Mouse (Mus musculus) retina, embryonic 14.5 days (tissue): ENCODE measurements around the gene Ush2a.

Source experiments
- DNase-seq: peaks from one replicate; pipeline ENCODE4 v3.0.0-alpha.2; 2015; ENCODE audit warnings: low spot score

Ush2a gene

DNA sequence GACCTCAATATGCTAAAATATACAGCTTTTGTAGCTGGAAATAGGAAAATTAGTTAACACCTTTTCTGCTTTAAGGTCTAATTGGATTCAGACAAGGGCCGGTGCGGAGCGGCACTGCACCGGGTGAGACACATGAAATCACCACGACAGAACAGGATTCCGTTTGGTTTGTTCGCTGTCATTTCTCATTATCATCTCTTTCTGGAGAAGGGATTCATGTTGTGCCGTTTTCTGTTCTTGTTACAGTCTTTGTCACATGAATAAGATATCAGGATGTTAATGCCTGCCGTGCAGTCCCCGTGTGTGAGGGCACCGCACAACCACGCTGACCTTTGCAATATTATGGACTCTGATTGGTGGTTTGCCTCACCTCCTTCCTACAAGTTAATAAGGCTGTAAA is 411.0 kb downstream of the Ush2a start:
- DNase-seq: peak; percentile 79

DNA sequence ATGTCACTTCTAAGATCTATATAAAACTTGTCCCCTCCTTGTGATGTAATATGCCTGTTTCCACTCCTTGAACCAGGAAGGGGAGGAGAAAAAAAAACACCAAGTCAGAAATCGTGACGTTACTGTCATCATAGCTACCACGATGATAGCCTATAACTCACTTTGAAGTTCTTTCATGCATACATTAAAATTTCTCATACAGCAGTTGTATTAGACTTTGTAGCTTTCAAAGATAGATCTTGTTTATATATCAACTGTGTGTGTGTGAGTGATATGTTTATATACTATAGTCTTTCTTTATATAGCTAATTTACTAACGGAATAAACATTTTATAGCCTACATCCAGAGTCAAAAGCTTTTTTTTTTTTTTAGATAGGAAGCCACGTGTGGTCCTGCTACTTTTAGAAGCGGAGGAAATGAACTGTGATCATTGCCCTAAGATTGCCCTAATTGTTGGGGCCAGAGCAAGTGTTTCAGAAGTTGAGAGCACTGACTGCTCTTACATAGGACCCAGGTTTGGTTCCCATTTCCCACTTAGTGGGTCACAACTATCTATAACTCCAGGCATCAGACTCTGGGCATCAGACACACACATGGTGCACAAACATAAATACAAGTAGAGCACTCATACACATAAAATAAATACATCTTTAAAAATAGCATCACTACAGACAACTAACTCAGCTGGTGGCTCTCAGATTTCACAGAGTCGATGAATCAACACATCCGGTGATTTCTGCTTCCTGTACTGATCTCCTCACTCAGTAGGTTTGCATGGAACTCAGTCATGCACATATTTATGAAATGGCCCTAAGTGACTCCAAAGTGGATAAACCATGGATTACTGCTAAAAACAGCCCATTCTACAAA is 413.1 kb downstream of the Ush2a start:
- DNase-seq: no peak

DNA sequence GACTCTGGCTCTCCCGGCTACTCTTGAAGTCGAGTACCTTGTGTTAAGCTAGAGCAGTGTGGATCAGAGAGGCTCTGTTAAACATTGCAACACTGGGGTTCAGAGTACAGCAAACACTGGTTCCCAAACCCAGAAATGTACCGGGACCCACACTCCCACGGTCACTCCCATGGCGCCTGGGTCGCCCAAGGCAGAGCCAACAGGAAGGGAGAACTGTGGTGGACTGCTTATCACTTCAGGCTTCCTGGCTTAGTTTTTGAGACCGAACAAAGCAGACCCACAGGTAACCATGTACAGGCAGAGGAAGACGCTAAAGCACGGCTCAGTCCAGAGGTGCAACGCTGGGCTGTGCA is 413.7 kb downstream of the Ush2a start:
- DNase-seq: no peak

DNA sequence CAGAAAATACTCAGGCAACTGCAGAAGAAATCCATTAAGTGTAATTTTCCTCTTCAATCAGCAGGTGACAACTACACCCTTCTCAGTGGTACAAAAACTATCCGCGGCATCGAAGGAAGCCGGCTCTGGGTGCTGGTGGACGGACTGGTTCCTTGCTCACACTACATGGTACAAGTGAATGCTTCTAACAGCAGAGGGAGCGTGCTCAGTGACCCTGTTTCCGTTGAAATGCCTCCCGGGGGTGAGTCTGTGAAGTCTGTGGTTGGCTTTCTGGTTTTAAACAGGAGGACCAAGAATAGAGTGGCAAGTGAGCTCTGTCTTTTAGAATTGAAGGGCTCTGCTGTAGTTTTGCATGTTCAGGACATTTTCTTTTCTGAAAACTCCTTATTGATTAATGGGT is 416.4 kb downstream of the Ush2a start:
- DNase-seq: peak; percentile 44

DNA sequence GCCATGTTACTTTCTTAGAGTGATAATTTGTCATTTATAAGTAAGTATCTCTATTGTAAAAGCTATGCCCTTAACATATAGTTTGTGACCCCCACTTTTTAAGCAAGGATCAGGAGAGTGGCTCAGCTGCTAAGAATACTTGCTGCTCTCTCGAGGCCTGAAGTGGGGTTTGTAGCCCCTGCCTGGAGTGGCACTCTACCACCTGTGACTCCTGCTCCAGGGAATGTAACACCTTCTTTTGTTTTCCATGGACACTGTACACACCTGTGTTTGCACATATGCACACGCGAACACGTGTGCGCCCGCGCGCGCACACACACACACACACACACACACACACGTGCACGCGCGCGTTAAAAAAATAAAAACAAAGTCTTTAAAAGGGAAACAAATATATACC is 424.5 kb downstream of the Ush2a start:
- DNase-seq: no peak

DNA sequence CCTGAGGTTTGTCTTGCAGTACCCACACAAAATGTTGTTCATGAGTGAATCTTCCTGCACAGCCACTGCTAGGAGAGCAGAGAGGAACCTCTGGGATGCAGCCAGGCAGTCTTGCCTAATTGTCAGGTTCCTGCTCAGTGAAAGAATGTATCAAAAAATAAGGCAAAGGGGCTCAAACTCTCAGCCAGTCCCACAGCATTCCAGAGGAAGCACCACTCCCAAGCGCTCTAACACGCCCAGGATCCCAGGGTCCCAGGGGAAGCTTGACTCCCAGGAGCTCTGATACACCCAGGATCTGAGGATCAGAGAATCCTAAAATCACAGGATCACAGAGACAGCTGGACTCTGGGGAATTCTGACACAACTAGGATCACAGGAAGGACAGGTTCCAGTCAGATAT is 434.5 kb downstream of the Ush2a start:
- DNase-seq: no peak

DNA sequence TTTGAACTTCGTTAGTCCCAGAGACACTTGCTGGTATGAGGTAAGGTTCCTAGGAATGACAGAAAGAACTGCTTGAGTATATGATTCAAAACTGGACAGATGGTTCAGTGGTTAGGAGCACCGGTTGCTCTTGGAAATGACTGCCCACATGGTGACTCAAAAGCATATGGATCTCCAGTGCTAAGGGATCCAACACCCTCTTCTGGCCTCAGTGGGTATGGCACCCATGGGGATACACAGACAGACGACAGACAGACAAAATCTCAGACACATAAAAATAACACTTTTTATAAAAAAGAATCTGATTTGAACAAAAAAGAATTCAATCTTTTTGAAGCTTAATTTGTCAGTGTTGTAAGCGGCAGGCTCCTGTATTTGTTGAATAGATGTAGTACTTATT is 446.4 kb downstream of the Ush2a start:
- no peak for DNase-seq

DNA sequence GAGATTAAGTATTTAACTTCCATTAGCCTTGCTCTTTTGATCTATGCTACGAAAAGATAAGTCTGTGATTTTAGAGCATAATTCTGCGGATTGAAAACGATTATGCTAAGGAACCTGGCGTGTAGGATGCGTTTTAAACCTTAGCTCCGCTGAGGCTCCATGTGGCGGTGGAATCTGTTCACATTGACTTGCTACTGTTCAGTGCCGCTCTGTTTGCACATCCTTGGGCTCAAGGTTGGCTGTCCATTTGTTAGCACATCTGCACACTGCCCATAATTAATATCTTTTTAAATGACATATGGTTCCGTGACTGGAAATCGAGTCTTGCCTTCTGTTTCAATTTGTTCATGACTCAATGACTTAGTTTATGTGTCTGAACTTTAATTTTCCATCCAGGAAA is 446.9 kb downstream of the Ush2a start:
- no peak for DNase-seq

DNA sequence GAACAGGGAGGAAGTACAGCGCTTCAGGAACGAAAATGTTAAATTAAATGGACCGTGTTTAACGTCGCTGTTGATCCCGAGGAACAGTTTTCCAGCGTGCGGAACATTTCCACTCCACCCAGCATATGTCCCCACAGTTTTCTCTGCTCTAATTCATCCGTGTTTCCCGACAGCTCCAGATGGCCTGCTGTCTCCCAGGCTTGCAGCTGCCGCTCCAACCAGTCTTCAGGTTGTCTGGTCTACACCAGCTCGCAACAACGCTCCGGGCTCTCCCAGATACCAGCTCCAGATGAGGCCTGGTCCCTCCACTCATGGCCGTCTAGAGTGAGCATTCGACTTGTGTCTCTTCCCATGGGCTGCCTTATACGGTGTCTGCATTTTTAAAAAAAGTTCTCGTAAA is 452.3 kb downstream of the Ush2a start:
- DNase-seq: peak; percentile 56

DNA sequence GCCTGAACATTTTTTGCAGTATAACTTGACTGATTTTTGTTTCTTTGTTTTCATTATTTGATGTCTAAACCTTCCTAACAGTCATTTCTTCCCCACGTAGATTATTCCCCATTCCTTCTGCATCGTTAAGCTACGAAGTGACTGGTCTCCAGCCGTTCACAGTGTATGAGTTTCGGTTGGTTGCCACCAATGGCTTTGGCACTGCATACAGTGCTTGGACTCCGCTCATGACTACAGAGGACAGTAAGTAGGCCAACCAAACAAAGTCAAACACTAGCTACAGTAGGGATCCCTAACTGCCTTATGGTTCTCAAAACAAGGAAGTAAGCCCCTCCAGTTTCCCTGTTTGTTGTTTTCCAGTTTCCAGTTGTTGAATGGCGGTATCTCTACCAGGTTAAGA is 453.1 kb downstream of the Ush2a start:
- DNase-seq: peak; percentile 22

DNA sequence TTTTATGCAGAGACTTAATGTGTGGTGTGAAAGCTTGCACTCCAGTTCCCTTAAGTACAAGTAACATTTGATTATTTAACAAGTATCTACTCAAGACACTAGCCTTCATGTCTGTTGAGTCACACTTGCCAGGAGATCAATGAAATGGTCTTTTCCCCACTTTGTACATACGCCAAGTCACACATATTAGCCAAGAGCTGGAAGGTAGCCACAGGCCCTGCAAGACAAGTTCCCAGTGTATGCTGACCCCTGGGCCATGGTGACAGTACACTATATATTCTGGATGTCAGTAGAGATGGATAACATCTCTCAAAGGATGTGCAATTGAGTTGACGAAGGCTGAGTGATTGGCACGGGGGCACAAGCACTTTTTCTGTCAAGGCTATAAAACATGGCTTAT is 455.1 kb downstream of the Ush2a start:
- DNase-seq: no peak

DNA sequence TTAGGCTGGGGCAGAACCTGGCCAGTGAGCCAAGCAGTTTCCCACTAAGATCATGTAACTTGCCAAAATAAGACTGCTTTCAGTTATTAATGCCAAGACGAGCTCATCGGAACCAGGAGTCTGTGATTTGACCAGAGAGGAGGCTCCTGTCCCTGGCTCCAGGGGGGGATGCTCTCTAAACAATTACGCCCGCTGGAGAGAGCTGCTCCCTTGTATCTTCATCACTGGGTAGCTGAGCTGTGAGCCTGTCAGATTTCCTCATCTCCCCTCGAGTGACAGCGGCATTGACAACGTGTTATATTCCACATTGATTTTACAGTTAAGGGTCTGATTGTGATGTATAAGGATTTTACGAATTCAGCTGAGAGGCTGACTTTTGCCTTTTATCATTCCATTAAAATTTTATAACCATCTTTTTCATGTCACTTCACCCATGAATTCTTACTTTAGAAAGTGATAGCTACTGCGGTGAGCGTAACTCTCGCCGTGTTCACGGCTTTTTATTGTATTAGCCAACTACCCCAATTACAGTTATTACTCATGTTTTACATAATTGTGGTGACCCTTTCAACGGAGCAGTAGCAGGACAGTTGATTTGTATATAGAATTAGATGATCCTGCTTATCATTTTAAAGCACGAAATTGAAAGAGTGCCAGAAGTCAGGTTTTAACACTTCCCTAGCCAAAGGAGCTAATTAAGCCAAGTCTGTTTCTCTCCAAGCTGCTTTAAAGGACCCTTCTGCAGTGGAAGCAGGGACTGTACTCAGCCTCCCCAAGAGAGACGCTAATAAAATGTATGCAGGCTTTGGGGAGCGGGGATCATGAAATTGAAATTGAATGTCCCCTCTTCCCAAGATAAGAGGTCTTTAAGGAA is 463.5 kb downstream of the Ush2a start:
- DNase-seq: peak; percentile 67

DNA sequence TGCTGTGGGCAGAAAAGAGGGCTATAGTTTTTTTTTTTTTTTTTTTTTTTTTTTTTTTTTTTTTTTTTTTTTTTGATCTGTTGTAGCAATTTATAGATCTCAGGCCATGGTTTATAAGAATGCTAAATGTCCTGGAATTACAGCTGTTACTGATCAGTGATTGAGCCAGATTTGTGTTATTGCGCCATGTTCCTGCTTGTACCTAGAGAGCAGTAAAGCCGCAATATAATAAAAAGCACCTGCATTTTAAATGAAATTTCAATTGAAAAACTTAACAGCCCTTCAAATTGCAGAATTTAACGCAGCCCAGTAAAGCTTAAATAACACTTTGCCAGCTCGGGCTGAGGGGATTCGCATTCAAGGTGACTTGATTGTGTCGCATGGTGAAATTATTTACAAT is 465.1 kb downstream of the Ush2a start:
- DNase-seq: no peak

DNA sequence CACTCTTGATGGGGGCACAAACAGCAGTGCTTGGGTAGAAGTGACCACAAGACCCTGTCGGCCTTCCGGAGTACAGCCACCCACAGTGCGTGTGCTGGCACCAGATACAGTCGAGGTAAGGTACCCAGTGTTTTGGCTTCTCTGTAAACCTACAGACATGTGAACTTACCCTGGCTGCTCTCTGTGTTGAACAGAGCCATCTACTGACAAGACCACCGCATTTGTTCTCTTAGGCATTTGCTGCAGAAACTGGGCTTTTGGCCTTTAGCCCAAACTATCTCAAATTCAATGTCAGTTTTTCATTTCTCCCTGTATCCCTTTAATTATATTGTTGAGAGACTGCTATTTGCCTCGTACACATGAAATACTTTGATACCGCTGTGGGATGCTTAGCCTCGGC is 466.8 kb downstream of the Ush2a start:
- no peak for DNase-seq

DNA sequence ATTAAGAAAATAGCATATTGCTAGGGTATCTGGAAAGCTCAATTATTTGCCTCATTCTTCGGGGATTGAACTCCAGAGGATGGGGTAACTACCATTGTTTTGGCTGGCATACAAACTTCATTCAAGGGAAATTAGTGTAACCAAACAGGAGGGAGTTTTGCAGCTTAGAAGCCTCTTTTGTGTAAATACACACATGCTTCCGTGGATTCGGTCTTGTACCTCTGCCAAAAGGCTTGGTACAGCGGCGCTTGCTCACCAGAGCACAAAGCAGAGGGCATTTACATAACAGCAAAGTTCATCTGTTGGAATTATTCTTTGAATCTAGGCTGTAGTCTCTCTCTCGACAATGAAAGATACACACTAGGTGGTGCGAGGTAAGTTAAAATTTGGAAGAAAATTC is 467.4 kb downstream of the Ush2a start:
- no peak for DNase-seq

DNA sequence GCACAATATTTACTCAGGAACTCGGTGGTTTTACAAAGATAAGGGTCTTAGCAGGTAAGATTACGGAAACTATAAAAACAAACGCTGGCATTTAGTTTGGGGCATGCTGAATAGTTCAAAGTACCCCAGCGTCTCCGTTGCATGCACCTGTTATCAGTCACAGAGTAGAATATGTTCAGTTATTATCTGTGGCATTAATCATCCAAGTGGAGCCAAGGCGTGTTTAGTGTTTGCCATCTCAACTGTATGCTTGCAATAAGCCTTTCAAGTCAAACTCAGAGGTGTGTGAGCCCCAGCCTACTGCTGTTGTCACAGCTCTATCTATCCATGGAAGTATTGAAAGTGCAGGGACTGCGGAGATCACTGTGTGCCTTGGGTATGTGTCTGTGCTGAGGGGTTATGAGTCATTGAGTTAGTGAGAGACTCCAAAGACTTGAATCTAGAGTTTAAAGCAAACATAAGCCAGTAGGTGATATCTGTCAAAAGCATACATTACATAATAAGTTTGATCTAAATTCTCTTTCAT is 473.0 kb downstream of the Ush2a start:
- DNase-seq: no peak

DNA sequence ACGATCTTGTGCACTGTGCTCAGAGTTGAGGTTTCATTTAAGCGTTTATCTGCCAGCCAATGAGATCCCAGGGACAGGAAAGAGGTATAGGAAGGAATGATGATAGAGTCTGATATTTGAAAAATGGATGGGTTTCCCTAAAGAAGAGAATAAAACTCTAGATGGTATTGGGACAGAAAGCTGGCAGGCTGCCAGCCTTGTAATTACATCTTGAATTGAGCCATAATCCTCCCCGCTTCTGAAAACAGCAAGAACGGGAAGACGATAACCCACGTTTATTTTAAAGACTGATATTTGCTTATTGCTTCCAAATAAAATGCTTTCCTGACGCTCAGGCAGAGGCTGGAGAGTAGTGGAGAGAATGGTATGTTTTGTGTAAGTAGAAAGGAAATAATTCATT is 481.1 kb downstream of the Ush2a start:
- no peak for DNase-seq

DNA sequence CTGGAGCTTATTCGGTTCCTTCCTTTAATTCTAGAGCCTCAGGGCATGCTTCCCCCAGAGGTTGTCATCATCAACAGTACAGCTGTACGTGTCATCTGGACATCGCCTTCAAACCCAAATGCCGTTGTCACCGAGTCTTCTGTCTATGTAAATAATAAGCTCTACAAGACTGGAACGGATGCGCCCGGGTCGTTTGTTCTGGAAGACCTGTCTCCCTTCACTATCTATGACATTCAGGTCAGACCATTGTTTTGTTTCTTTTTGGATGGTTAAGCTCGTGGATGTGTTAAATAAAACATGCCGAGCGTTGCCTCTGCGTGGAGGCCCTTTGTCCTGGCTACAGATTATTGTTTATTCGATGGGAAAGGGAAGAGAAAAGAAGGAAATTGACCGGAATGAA is 493.2 kb downstream of the Ush2a start:
- DNase-seq: peak; percentile 69

DNA sequence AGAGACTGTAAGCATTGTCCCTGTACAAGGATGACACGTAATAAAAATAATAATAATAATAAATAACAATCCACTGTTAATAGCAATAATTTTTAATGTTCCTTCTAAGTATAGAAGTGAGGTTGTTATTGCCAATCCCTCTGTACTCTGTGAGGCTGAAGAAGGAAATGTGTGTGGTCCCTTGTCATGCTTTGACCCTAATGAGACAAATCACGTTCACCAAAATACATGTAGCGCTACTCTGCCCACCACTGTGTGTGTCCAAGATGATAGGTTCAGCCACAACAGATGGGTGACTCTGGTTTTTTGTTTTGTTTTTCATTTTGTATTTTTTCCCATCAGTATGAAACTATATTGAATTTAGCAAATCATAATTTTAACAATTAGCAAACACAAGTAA is 498.7 kb downstream of the Ush2a start:
- DNase-seq: peak; percentile 33

DNA sequence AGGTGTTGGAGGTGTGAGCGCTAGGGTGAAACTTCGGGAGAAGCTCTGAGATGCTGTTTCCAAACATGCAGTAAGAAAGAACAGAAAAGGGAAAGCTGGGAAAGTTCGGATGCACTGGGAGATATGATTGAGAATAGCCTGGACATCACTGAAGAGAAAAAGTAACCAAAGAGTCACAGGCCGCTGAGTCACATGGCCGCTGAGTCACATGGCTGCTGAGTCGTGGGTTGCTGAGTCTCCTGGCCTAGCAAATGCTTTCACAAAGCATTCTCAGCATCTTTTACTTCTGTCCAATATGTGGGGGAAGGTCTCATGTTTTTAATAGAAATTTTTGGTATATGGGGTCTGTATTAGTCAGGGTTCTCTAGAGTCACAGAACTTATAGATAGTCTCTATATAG is 500.6 kb downstream of the Ush2a start:
- no peak for DNase-seq

DNA sequence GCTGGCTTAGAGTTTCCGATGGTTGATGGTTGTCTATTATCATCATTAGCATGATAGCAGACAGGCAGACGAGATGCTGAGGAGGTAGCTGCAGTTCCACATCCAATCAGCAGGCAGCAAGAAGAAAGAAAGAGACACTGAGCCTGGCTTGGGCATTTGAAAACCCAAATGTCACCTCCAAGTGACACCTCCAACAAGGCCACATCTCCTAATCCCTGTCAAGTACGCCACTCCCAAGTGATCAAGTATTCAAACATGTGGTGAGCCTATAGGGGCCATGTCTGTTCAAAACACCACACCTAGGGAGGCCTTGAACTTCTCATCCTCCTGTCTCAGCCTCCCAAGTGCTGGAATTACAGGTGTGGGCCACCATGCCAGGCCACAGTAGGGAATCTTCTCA is 501.9 kb downstream of the Ush2a start:
- DNase-seq: no peak

DNA sequence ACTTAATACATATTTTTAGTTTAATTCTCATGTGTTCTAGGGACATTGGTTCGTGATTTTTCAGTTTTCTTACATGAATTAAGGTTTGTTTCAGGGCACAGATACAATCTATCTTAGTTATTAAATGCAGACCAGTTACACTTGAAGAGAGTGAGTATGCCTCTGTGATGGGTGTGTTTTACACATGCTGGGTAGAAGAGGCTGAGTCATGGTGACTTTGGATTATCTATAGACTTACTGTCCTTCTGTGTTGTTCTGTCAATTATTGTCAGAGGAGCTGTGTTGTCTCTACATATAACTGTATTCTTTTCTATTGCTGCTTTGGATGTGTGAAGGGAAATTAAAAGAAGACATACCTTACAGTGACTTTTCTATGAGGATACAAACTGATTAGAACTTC is 509.0 kb downstream of the Ush2a start:
- no peak for DNase-seq

DNA sequence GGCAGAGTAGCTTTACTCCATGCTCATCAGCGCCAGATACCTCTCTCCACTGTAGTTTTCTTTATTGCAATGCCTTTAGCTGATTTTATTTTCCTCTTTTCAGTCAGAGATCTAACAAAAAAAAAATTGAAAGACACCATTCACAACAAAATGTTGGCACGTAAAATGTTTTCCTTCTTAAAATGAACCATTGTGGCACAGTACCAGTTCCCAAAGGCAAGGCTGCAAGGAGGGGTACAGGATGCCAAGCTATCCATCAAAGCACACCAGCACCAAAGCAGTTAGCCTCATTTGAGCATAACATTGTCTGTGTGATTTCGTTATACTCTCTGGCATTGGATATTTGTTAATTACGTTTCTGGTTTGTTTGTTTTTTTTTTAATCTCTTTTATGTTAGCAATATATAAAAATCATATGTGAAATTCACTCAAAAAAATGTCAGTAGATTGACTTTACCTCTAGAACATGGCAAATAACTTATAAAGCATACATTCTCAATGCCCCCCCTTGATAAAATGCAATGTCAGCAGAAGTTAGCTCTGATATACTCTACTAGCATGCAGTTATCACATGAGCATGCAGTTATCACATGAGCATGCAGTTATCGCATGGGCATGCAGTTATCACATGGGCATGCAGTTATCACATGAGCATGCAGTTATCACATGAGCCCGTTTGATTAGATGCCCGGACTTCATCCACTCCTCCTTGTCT is 510.9 kb downstream of the Ush2a start:
- DNase-seq: no peak
